Mouse (Mus musculus) ES-Bruce4 (cell line): ENCODE measurements at regions not wholly inside any gene's neighbourhood (a gene's known extent, or its start where the extent isn't known, plus 50 kb on each side); places are given as distances from the start of the nearest gene placed in this dataset.

Source experiments
- CTCF ChIP-seq: IDR thresholded peaks from one replicate; pipeline ENCODE4 v1.8.1; 2011; ENCODE audit warnings: low read depth, low read length
- EP300 ChIP-seq: IDR thresholded peaks from 2 replicates; pipeline ENCODE4 v1.6.1; 2011; ENCODE audit warnings: low read depth, low read length; ENCODE audit not compliant: insufficient read depth
- POLR2A ChIP-seq: IDR thresholded peaks from one replicate; pipeline ENCODE4 v1.8.1; 2011; ENCODE audit warnings: low read length; ENCODE audit not compliant: insufficient read depth

- TF ChIP-seq CTCF (no peak), POLR2A (no peak), EP300 (no peak)
These were observed 54.4 kb upstream of the Prdm1 start for GRCm38 (mm10) chr10:44582736-44583135.
